Mouse (Mus musculus) left cerebral cortex, postnatal 25 days (tissue): ENCODE data around the gene Gnai3. TPM values are rescaled to one million over a fixed set of nuclear protein-coding genes. Genes with fewer than 3 reads are reported as not detected.

Source experiments
- DNase-seq, 2 experiments: peaks; one replicate each; pipeline ENCODE4 v3.0.0; 2022; ENCODE audit warnings: low spot score in 2 of 2, mixed read lengths in 1 of 2
- intact Hi-C: fragments of 180-260 bp; cut with DNase I; formaldehyde crosslinking; loops from one replicate; pipeline ENCODE4 v1.15.1; 2025
- total RNA-seq, 2 experiments: library from RNA; stranded (reverse); gene quantifications; 2 replicates each; pipeline ENCODE4 v1.2.3; 2021

Gnai3 gene
- total RNA-seq = 10 to 100 TPM; 25.6 to 27.7 TPM

DNA sequence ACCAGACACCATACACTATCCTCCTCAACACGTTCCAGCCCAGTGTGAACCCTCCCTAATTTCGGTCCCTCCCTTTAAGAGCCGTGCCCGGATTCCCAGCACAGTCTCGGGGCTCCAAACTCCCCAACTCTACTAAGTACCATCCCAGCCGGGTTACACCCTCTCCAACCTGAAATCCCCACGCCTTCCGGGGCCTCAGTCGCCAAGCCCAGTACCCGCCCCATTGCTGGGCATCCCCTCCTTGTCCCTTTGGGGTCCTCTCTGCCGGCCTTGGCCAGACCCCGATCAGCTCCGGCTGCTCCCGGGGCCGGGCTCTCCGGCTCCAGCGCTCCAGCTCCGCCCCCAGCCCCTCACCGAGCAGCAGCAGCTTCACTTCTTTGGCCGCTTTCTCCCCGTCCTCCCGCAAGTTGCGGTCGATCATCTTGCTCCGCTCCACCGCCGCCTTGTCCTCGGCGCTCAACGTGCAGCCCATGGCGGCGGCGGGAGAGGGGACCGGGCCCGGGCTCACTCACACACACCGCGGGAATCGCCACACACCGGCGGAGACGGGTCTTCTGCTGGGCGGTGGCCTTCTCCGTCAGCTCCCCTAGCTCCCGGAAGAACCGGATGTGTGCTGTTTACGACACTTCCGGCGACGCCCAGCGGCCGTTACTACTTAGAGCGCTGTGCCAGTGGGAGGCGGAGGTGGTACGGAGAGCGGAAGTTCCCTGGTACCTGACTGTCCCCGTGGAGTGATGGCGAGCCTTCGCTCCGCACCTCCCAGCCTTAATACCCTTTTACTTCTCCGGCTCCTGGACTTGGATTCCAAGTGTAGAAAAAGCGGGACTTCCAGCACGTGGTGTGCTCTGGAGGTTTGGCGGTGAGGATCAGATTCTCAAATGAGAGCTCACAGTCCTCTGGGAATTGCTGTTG, at the start of gene Gnai3:
Gene Gnai3 (minus strand): TSS at position 613 of the 912 bp plus-strand sequence.
- intact Hi-C loops = loop anchor here (2.0 to 10.0 kb wide), 2 partner anchors 215 to 281 kb away; partner anchors contain the start of gene Gstm7
- peak; percentile 91 to 94 for DNase-seq

DNA sequence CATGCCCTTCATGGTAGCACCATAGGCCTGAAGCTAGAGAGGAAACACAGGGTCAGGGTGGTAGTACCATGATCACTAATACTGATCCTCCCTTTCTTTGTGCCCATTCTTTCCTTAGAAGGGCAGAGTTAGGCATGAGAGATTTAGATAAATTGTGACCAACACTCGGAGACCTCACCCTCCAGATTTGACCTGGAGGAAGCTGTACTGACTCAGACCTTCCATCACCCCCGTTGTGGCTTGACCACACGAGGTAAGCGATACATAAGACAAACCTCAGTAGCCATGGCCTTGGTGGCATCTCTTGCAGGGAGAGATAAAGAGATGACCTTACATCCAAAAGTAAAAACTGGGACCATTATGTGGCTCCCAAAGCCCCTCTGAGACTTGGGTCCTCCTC, 49.3 kb upstream of the Gnai3 start:
- DNase-seq = no peak

DNA sequence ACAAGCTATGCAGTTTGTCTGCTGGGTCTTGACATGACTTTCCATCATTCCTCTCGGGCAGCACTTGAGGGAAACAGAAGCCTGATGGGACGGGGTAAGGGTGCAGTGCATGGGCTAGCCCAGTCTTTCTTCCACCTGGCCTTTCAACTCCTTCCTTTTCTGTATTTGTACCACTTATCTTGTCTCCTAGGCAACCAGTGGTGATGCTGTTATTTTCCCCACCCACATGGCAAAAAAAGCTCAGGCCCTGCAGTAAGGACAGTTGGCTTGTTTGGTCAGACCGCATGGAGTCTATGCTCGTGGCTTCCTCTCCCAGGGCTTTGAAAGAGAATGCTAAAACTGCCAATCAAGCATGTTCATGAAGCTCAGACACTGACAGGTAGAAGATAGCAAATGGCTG, 47.7 kb upstream of the Gnai3 start:
- intact Hi-C loops = no loop called here
- DNase-seq = peak in 1 of 2 experiments; percentile 50

More for the DNA sequence above, 49.3 kb upstream of the Gnai3 start:
- intact Hi-C loops = no loop called here

DNA sequence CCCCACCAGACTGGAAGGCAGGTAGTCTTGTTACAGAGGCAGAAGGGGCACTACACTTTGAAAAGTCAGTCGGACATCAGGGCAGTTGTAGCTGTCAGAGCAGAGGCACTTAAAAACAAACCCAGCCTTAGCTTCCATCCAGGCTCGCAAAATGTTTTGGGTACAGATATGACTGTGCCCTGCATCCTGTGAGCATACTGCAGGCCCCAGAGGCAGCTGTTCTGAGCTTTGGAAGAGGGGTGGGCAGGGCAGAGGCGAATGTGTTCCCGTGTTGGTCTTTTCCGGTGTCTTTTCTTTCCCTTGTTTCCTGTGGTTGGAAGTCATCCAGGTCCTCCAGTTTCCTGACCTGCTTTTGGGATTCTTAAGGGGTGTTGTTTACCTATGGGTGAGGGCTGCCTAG, 44.0 kb upstream of the Gnai3 start:
- intact Hi-C loops = no loop called here
- DNase-seq = no peak

DNA sequence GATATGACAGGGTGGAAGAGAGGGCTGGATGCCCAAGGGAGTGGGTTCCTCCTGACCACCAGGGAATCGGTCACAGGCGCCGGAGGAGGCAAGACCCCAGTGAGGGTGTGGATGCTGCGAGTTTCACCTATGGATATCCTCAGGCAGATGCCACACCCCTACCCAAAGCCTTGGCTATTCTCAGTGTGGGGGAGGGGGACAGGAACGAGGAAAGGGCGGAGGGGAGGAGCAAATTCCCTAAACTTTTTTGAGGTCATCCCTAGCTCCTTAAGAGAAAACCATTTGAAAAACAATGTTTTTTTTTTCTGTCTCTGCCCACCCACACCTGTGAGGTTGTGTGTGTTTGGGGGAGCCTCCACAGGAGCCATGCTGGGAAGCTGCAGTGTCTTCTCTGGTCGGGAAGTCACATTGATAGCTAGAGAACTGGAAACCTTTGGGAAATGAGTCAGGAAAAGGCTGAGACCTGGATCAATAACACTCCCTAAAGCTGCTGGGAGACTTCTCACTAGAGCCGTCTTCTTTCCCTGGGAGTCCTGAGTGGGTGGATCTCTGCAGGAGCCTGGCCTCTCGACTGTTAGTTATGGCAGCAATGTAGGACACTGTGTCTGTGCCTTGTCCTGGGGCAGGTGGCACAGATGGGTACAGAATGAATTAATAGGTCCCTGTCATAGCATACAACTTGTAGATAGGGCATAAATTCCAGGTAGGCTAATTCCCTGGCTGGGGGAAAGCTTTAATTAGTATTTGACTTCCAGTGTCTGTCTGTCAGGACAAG, 43.0 kb upstream of the Gnai3 start:
- intact Hi-C loops = no loop called here
- DNase-seq = no peak

DNA sequence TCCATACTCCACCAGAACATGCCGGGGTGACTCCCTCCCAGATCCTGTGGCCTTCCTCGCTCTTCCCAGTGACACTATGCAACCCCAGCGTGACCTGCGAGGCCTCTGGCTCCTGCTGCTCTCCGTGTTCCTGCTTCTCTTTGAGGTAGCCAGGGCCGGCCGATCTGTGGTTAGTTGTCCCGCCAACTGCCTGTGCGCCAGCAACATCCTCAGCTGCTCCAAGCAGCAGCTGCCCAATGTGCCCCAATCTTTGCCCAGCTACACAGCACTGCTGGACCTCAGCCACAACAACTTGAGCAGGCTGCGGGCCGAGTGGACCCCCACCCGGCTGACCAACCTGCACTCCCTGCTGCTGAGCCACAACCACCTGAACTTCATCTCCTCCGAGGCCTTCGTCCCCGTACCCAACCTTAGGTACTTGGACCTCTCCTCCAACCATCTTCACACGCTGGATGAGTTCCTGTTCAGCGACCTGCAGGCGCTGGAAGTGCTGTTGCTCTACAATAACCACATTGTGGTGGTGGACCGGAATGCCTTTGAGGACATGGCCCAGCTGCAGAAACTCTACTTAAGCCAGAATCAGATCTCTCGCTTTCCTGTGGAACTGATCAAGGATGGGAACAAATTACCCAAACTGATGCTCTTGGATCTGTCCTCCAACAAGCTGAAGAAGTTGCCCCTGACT, 41.3 kb upstream of the Gnai3 start:
- DNase-seq = no peak
- intact Hi-C loops = no loop called here

DNA sequence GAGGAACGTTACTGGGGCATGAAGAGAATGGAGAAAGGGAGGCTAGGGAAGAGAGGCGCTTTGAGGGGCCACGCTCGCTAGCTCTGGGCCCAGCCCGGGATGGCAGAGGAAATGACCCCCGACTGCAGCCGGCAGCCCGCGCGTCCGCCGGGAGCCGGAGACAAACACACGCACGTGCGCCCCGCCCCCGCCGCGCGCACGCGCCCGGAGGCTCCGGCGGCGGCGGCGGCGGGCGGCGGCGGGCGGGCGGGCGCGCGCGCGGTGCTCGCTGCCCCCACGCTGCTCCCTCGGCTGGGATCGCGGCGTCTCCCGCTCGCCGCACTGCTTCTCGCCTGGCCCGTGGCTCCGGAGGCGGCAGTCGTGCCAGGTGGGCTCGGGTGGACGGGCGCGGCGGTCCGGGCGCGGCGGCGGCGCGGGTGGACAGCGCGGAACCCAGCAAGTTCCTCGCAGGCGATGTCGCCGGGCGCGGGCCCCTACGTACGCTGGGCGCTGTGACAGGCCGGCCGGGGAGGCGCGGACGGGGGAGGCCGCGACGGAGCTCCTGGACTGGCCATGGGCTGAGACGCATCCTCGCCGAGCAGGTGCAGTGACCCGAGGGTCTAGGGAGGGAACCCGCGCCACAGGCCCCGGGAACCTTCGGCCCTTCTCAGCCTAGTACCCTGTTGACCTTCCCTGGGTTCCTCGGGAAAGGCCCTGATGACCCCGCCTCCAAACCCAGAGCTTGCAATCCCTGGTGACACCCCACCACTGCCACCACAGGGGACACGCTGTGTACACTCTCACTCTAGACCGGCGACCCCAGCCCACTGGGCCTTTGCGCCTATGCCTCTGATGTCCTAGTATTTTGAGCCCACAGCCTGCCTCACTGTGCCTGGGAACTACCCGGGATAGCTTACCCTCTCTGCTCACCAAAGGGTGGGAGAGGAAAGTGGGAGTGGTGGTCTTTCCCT, 40.4 kb upstream of the Gnai3 start, which contains the start of gene Amigo1:
Gene Amigo1 (plus strand): TSS at position 238 of the 950 bp plus-strand sequence.
- intact Hi-C loops = no loop called here
- DNase-seq = peak in 1 of 2 experiments; percentile 64

DNA sequence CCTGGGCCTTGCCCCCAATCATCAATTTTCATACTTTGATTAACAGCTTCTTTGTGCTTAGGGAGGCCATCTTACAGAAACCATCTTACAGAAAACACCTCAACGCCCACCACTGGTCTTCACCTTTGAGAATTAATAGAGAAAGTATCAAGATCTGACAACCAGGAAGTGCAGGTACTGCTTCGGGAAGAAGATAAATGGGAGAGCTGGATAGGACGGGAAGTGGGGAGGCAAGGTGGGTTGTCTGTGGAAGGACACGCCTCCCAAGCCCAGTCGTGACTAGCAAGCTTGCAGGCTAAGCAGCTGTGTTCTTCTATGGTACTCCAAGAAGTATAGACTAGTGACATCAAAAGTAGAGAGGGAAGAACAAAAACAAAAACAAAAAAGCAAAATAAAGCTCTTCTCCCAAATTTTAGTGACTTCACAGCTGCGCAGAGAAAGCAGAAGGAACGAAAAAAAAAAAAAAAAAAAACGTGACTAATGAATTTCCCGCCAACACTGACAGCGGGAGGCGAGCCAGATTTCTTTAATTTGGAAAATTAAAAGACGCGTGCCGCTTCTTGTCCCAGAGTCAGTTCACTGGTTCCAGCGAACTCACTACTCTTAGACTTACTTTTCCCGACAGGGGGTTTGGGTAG, 39.6 kb upstream of the Gnai3 start:
- no peak for DNase-seq
- intact Hi-C loops = no loop called here

DNA sequence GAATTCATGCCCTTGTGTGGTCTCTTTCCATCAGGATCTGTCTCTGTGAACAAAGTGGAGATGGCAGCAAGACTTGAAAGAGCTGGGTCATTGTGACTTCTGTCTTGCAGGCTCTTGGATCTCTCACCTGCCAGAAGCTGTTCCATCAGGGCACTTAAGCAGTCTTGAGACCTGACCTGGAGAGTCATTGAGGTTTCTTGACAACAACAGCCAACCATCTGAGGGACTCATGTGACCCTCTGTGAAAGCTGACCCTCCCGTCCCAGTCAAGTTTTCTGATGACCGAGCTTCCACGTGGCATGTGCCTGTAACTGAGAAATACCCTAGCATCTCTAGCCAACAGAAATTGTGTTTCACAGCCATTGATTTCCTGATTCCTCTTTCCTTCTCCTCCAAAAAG, 38.8 kb upstream of the Gnai3 start:
- DNase-seq = no peak
- intact Hi-C loops = no loop called here

DNA sequence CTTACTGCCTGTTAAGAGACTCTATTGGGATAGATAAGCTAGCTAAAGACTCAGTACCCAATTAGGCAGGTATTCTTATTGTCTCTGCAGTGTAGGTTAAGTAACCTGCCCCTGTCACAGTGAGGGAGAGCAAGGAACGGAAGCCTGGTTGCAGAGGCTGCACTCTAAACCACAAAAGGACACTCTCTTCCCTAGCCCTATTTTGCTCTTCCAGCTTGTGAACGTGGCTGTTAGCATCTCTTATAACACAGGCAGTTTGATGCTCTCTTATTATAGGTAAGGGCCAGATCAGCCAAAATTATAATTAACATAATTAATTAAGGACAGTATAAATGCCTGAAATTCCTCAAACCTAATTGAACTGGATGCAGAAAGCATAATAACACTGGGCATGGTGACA, 34.6 kb upstream of the Gnai3 start:
- intact Hi-C loops = no loop called here
- DNase-seq = no peak

DNA sequence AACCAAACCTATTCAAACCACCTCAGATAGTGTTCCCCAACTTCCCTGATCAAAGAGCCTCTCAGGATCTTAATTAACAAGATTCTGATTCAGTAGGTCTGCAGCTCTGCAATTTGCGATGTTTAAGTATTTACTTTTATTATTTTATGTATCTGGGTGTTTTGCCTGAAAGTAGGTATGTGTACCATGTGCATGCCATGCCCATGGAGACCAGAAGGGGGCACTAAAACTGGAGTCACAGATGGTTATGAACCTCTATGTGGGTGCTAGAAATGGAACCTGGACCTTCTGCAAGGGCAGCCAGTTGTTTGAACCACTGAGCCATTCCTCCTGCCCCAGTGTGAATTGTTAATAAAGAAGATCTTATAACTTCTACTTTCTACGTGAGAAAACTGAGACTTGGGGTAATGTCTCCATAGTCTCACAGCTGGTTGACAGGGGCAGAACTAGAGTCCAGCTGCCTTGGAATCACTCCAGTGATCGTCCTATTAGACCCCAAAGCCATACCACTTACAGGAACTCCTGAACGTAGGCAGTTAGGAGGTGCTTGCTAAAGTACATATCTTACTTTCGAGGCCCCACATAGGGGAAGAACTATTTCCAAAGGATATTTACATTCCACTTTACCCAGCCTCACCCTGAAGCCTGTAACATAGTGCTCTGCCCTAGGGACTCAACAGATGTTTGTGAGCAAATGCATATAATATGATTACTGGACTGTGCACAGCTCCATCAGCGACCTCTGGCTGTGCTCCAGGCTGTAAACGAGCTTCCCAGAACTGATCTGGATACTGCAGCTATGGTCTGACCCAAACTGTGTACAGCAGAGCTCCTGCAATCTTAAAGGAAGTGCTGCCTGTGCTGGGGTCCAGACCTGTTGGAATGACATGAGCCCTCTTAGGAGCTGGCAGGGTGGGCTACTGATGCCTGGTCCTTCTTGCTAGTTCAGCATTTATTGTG, 33.1 kb upstream of the Gnai3 start:
- intact Hi-C loops = no loop called here
- DNase-seq = no peak

DNA sequence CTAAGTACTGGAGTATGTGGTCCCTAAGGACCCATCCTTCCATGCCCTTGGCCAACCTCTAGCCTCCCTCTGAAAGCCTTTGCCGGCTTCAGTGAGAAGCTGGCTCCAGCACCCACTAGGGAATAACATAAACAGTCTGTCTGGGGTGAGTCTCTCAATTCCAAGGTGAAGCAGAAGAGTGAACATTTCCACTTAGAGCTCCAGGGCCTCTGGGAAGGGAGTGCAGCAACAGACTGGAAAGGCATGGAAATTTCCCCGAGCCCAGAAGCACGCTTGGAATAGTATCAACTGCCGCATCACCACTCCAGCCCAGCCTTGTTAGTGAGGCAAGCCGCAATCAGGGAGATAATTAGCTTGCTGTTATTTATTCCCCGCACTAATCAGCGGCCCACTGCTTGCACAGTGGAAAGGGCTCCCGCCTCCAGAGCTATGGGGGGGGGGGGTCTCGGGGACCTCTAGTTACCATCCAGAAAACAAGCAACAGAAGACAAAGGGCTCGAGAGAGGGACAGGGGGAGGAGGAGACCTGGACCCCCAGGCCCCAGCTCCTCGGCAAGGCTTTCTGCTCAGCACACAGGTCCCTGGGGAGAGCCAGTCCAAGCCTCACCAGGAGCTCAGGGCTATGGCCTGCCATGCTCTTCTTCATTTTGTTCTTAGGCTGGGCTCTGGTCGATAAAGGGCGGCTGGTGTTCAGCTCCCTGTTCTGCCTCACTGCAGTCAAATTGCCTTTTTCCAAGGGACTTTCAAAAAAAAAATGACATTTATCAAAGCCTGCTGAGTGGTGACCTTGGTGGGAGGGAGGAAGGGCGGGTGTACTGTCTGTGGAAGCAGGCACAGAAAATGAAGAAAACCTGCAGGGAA, 29.0 kb upstream of the Gnai3 start:
- DNase-seq = peak; percentile 70 to 91
- intact Hi-C loops = no loop called here

DNA sequence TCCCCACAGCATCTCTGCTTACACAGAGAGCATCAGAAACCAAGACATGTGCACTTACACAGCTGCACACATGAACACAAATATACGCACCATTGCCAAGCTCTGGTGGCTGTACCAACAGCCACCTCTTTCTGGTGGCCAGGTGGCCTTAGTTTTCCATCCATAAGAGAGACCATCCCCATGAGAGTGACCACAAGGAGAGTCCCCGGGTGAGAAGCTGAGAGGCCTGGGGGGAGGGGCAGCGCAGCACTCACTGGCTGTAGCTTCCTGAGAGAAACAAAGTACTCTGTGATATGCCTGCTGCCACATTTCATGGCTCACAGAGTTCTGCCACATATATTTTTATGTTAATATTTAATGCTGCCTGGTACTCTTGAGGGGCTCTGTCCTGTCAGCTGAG, 23.3 kb upstream of the Gnai3 start:
- intact Hi-C loops = no loop called here
- DNase-seq = no peak

DNA sequence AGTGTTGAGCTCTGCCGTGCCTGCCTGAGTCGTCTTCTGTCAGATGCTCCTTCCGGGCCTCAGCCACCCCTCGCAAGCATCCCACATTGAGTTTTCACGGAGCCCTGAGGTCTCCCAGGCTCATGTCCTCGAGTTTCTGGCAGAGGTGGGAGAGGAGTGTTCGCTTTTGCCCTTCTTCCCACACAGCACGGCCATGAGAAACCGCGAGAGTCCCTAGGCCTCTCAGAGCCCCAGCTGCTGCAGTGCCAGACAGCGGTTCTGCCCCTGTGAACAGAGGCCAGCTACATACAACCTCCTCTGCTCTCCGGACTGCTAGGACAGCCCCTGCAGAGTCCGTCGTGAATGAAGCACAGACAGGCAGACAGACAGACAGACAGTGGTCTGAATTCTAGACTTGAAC, 21.6 kb upstream of the Gnai3 start:
- no peak for DNase-seq
- intact Hi-C loops = no loop called here

DNA sequence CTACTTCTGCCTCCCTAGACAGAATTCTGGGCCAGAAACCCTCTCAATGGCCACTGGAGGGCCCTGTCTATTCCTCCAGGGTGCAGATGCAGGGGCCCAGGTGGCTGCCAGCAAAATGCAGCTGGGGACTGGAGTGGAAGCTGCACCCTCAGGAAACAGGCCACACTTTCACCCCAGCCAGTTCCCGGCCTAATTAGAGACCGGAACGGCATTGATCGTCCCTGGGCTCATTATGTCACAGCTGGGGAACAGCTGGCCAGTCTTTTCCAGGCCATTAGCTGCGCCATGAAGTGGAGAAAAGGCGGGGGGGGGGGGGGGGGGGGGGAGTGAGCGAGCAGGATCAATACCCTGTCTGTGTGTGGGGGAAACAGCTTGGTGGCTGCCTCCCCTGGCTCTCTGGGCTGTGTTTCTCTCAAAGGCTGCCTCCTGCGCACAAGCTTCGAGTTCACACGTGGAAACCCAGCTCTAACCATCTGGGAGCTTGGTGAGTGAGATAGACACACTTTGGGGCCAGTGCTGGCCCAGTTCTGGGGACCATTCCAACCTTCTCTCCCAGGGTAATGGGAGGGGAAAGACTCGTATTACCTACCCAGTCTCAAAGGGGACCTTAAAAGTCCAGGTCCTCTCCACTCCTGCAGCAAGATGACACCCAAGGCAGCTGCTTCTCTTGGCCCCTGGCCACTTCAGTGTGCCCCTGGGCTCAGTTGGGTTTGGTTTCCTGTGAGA, 20.7 kb upstream of the Gnai3 start:
- intact Hi-C loops = no loop called here
- peak in 1 of 2 experiments; percentile 70 for DNase-seq
